Mouse (Mus musculus): ENCODE measurements around the gene Ccdc107. TPM values are rescaled to one million over a fixed set of nuclear protein-coding genes. Genes with fewer than 3 reads are reported as not detected.
A peak's percentile ranks its signal among the peaks of the same experiment; 100 is the strongest.

Ccdc107 gene
- polyA plus RNA-seq, 1 experiment = not detected

- TF ChIP-seq POLR2A (IDR thresholded peaks at IDR 0.05; ENCODE audit: insufficient read depth, low read depth, low read length) (no peak), CTCF (IDR thresholded peaks at IDR 0.05; ENCODE audit: insufficient read depth, low read depth, low read length) (no peak)
- Histone ChIP-seq H3K27ac (ENCODE audit: insufficient read depth, low read depth, low read length) (peak overlapping the region; percentile 38; the same call in 1 of the 2 replicates), H3K4me1 (ENCODE audit: control insufficient read depth, insufficient read depth, low read length) (peaks cover 5% of the 10 kb centered on the region; the same call in 1 of the 2 replicates), H3K4me3 (ENCODE audit: insufficient read depth, low read depth, low read length) (peak overlapping the region; percentile 76)
- WGBS = under 1% methylated on average over 9 of the region's 9 CpGs
These were observed 1.1 kb downstream of the Ccdc107 start for GRCm38 (mm10) chr4:43493846-43494240.

GRCm38 (mm10) chr4:43496587-43496986 lies 3.9 kb downstream of the Ccdc107 start:
- peaks cover 5% of the 10 kb centered on the region; the same call in 1 of the 2 replicates for H3K4me1 ChIP-seq (ENCODE audit: control insufficient read depth, insufficient read depth, low read length)
- H3K4me3 ChIP-seq (ENCODE audit: insufficient read depth, low read depth, low read length) = no peak overlapping the region
- no peak for TF ChIP-seq CTCF (IDR thresholded peaks at IDR 0.05; ENCODE audit: insufficient read depth, low read depth, low read length)
- TF ChIP-seq POLR2A (IDR thresholded peaks at IDR 0.05; ENCODE audit: insufficient read depth, low read depth, low read length) = no peak
- WGBS = 63% methylated on average over 6 of the region's 6 CpGs
- no peak overlapping the region for H3K27ac ChIP-seq (ENCODE audit: insufficient read depth, low read depth, low read length)

- Histone ChIP-seq H3K4me3 (ENCODE audit: insufficient read depth, low read depth, low read length) (no peak overlapping the region), H3K27ac (ENCODE audit: insufficient read depth, low read depth, low read length) (no peak overlapping the region), H3K4me1 (ENCODE audit: control insufficient read depth, insufficient read depth, low read length) (peaks cover 5% of the 10 kb centered on the region; the same call in 1 of the 2 replicates)
- TF ChIP-seq POLR2A (IDR thresholded peaks at IDR 0.05; ENCODE audit: insufficient read depth, low read depth, low read length) (no peak), CTCF (IDR thresholded peaks at IDR 0.05; ENCODE audit: insufficient read depth, low read depth, low read length) (no peak)
- 93% methylated on average over 8 of the region's 8 CpGs for WGBS
These were observed 4.7 kb downstream of the Ccdc107 start for GRCm38 (mm10) chr4:43497405-43497804.

- no peak overlapping the region for H3K27ac ChIP-seq (ENCODE audit: insufficient read depth, low read depth, low read length)
- H3K4me3 ChIP-seq (ENCODE audit: insufficient read depth, low read depth, low read length) = no peak overlapping the region
- peaks cover 5% of the 10 kb centered on the region; the same call in 1 of the 2 replicates for H3K4me1 ChIP-seq (ENCODE audit: control insufficient read depth, insufficient read depth, low read length)
- 89% methylated on average over 4 of the region's 4 CpGs for WGBS
- no peak for TF ChIP-seq POLR2A (IDR thresholded peaks at IDR 0.05; ENCODE audit: insufficient read depth, low read depth, low read length)
- TF ChIP-seq CTCF (IDR thresholded peaks at IDR 0.05; ENCODE audit: insufficient read depth, low read depth, low read length) = no peak
These were observed 5.2 kb downstream of the Ccdc107 start for GRCm38 (mm10) chr4:43497946-43498345.

GRCm38 (mm10) chr4:43498983-43499382 lies 6.3 kb downstream of the Ccdc107 start:
- Histone ChIP-seq H3K27ac (ENCODE audit: insufficient read depth, low read depth, low read length) (no peak overlapping the region), H3K4me3 (ENCODE audit: insufficient read depth, low read depth, low read length) (peak overlapping the region; percentile 55), H3K4me1 (ENCODE audit: control insufficient read depth, insufficient read depth, low read length) (peaks cover 5% of the 10 kb centered on the region; the same call in 1 of the 2 replicates)
- TF ChIP-seq CTCF (IDR thresholded peaks at IDR 0.05; ENCODE audit: insufficient read depth, low read depth, low read length) = no peak
- no peak for TF ChIP-seq POLR2A (IDR thresholded peaks at IDR 0.05; ENCODE audit: insufficient read depth, low read depth, low read length)
- 16% methylated on average over 8 of the region's 8 CpGs for WGBS

GRCm38 (mm10) chr4:43499407-43500333 lies 7.0 kb downstream of the Ccdc107 start, which contains the start of gene Arhgef39:
Gene Arhgef39 (minus strand): TSS chr4:43499695.
- TF ChIP-seq CTCF (IDR thresholded peaks at IDR 0.05; ENCODE audit: insufficient read depth, low read depth, low read length) (no peak), POLR2A (IDR thresholded peaks at IDR 0.05; ENCODE audit: insufficient read depth, low read depth, low read length) (peak; percentile 46)
- H3K4me3 ChIP-seq (ENCODE audit: insufficient read depth, low read depth, low read length) = peak within 1 kb of the TSS; percentile 55
- WGBS = 5% methylated on average over 50 of the region's 50 CpGs
- H3K4me1 ChIP-seq (ENCODE audit: control insufficient read depth, insufficient read depth, low read length) = peaks cover 5% of the 10 kb centered on the region; the same call in 1 of the 2 replicates
- H3K27ac ChIP-seq (ENCODE audit: insufficient read depth, low read depth, low read length) = no peak within 1 kb of the TSS

GRCm38 (mm10) chr4:43503041-43503440 lies 10.3 kb downstream of the Ccdc107 start:
- no peak overlapping the region for H3K27ac ChIP-seq (ENCODE audit: insufficient read depth, low read depth, low read length)
- no peaks in the 10 kb centered on the region for H3K4me1 ChIP-seq (ENCODE audit: control insufficient read depth, insufficient read depth, low read length)
- TF ChIP-seq CTCF (IDR thresholded peaks at IDR 0.05; ENCODE audit: insufficient read depth, low read depth, low read length) (no peak), POLR2A (IDR thresholded peaks at IDR 0.05; ENCODE audit: insufficient read depth, low read depth, low read length) (no peak)
- H3K4me3 ChIP-seq (ENCODE audit: insufficient read depth, low read depth, low read length) = no peak overlapping the region
- 84% methylated on average over 2 of the region's 2 CpGs for whole genome bisulfite sequencing

- Histone ChIP-seq H3K27ac (ENCODE audit: insufficient read depth, low read depth, low read length) (no peak overlapping the region), H3K4me1 (ENCODE audit: control insufficient read depth, insufficient read depth, low read length) (peaks cover 4% of the 10 kb centered on the region), H3K4me3 (ENCODE audit: insufficient read depth, low read depth, low read length) (no peak overlapping the region)
- WGBS = 91% methylated on average over 6 of the region's 6 CpGs
- TF ChIP-seq POLR2A (IDR thresholded peaks at IDR 0.05; ENCODE audit: insufficient read depth, low read depth, low read length) = no peak
- no peak for TF ChIP-seq CTCF (IDR thresholded peaks at IDR 0.05; ENCODE audit: insufficient read depth, low read depth, low read length)
These were observed 10.8 kb downstream of the Ccdc107 start for GRCm38 (mm10) chr4:43503506-43503905.

- Histone ChIP-seq H3K4me3 (ENCODE audit: insufficient read depth, low read depth, low read length) (no peak overlapping the region), H3K4me1 (ENCODE audit: control insufficient read depth, insufficient read depth, low read length) (peaks cover 10% of the 10 kb centered on the region), H3K27ac (ENCODE audit: insufficient read depth, low read depth, low read length) (no peak overlapping the region)
- WGBS = 89% methylated on average over 4 of the region's 4 CpGs
- TF ChIP-seq CTCF (IDR thresholded peaks at IDR 0.05; ENCODE audit: insufficient read depth, low read depth, low read length) (no peak), POLR2A (IDR thresholded peaks at IDR 0.05; ENCODE audit: insufficient read depth, low read depth, low read length) (no peak)
These were observed 11.6 kb downstream of the Ccdc107 start for GRCm38 (mm10) chr4:43504269-43504668.

All from olfactory bulb, adult 2 months (tissue).